Mouse (Mus musculus) myocyte (in vitro differentiated cells): ENCODE results near the gene Ltbp4.

Experiments
- E2F4 ChIP-seq: IDR thresholded peaks from one replicate; pipeline ENCODE4 v1.6.1; 2011; ENCODE audit warnings: mild to moderate bottlenecking, control low read depth, moderate library complexity; ENCODE audit not compliant: insufficient read depth
- TCF3 ChIP-seq: IDR thresholded peaks from one replicate; pipeline ENCODE4 v1.6.1; 2011; ENCODE audit warnings: low read depth, control low read depth; ENCODE audit not compliant: insufficient read length

DNA sequence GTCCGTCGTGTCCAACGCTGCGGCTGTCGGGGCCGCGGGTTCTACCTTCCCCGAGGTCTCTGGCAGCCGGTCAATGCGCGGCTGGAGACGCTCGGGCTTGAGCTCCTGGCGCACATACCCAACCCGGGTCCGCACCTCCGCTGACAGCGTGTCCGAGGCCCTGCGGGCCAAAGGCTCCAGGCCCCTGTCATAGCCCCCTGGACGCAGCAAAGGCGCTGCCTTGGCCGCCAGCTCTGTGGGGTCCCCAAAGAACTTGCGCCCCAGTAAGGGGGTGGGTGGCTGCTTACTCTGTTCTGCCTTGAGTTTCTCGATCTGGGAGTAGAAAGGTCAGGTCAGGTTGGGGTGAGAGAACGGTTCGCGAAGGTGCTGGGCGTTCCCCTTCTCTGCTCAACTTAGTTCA, 26.9 kb upstream of the Ltbp4 start:
- no peak for TF ChIP-seq E2F4
- TF ChIP-seq TCF3 = no peak
